Mouse (Mus musculus) embryonic facial prominence, embryonic 11.5 days (tissue): ENCODE data around the gene Anp32e. TPM values are rescaled to one million over a fixed set of nuclear protein-coding genes. Genes with fewer than 3 reads are reported as not detected.

ENCODE experiments used
- ATAC-seq: fragments of 200-750 bp; cut with Nextera tagmentation; replicated peaks from 2 replicates; pipeline ENCODE4 v1.8.0; 2017; ENCODE audit warnings: low read depth; ENCODE audit not compliant: insufficient number of reproducible peaks, low FRiP score, low TSS enrichment
- DNase-seq: peaks from one replicate; pipeline ENCODE4 v3.0.0-alpha.2; 2015; ENCODE audit warnings: low spot score
- H3K27ac ChIP-seq: fragments of 300-500 bp; sonication (generic); replicated peaks from 2 replicates; pipeline ENCODE4 v1.5.1; 2014; ENCODE audit warnings: mild to moderate bottlenecking, low read depth, low read length, control low read depth
- H3K27me3 ChIP-seq: fragments of 300-500 bp; sonication (generic); 2 replicates; pipeline ENCODE4 v1.6.1; 2014; ENCODE audit warnings: mild to moderate bottlenecking, low read length, moderate library complexity, mixed read lengths; ENCODE audit not compliant: control insufficient read depth, insufficient read depth
- H3K36me3 ChIP-seq: fragments of 300-500 bp; sonication (generic); replicated peaks from 2 replicates; pipeline ENCODE4 v1.6.1; 2014; ENCODE audit warnings: low read depth, mild to moderate bottlenecking, low read length, moderate library complexity, mixed read lengths; ENCODE audit not compliant: control insufficient read depth, insufficient read depth
- H3K4me1 ChIP-seq: fragments of 300-500 bp; sonication (generic); 2 replicates; pipeline ENCODE4 v1.6.1; 2014; ENCODE audit warnings: low read length, mixed read lengths; ENCODE audit not compliant: control insufficient read depth, insufficient read depth
- H3K4me2 ChIP-seq: fragments of 300-500 bp; sonication (generic); 2 replicates; pipeline ENCODE4 v1.6.1; 2014; ENCODE audit warnings: low read depth, mild to moderate bottlenecking, control low read depth, low read length, moderate library complexity
- H3K4me3 ChIP-seq: fragments of 300-500 bp; sonication (generic); 2 replicates; pipeline ENCODE4 v1.5.1; 2014; ENCODE audit warnings: low read depth, low read length, control low read depth
- H3K9ac ChIP-seq: fragments of 300-500 bp; sonication (generic); replicated peaks from 2 replicates; pipeline ENCODE4 v1.6.1; 2014; ENCODE audit warnings: mild to moderate bottlenecking, control low read depth, low read length
- H3K9me3 ChIP-seq: fragments of 300-500 bp; sonication (generic); replicated peaks from 2 replicates; pipeline ENCODE4 v1.6.1; 2016; ENCODE audit warnings: mild to moderate bottlenecking, low read length, inconsistent platforms, mixed read lengths; ENCODE audit not compliant: control insufficient read depth
- WGBS: fragments of 180-500 bp; shearing (Covaris S2); extraction: QIAGEN DNeasy Blood & Tissue Kit; methylation state at CpG from one replicate; pipeline ENCODE4 v1.1.7; 2014; 5-methylcytosine and 5-hydroxymethylcytosine counted together
- polyA plus RNA-seq: library from polyadenylated mRNA; unstranded; fragments of >200 nt; fragmentation: Nextera tagmentation; extraction: Ambion mirVana; gene quantifications from 2 replicates; pipeline ENCODE4 v1.2.1, GENCODE M21; 2014

Anp32e gene
- polyA plus RNA-seq, 1 experiment from 2014 or later = 128 TPM

- H3K4me1 ChIP-seq = peaks cover 9% of the 10 kb centered on the region; the same call in 1 of the 2 replicates
Observed at GRCm38 (mm10) chr3:95993881-95994280, 64.8 kb downstream of the Anp32e start.

GRCm38 (mm10) chr3:95994381-95994846, 65.4 kb downstream of the Anp32e start:
- Histone ChIP-seq H3K4me3 (peak overlapping the region; percentile 83), H3K4me1 (peaks cover 9% of the 10 kb centered on the region; the same call in 1 of the 2 replicates), H3K27ac (peak overlapping the region; percentile 99; the same call in 1 of the 2 replicates), H3K27me3 (no peaks in the 10 kb centered on the region), H3K36me3 (peaks cover 14% of the 10 kb centered on the region), H3K4me2 (peak overlapping the region; percentile 87), H3K9ac (peak overlapping the region; percentile 99), H3K9me3 (no peaks in the 10 kb centered on the region)
- DNase-seq (no peak), ATAC-seq (no peak)
- WGBS = 9% methylated on average over 6 of the region's 6 CpGs

More at GRCm38 (mm10) chr3:95993881-95994280, 64.8 kb downstream of the Anp32e start:
- peak overlapping the region; percentile 87 for H3K4me2 ChIP-seq
- no peak for DNase-seq
- peak overlapping the region; percentile 83 for H3K4me3 ChIP-seq
- no peaks in the 10 kb centered on the region for H3K27me3 ChIP-seq
- WGBS = 19% methylated on average over 4 of the region's 4 CpGs
- H3K9ac ChIP-seq = peak overlapping the region; percentile 99
- peaks cover 19% of the 10 kb centered on the region for H3K36me3 ChIP-seq
- peak overlapping the region; percentile 41 for H3K27ac ChIP-seq
- no peak for ATAC-seq
- no peaks in the 10 kb centered on the region for H3K9me3 ChIP-seq

GRCm38 (mm10) chr3:95994975-95995801, 66.1 kb downstream of the Anp32e start:
- WGBS = under 1% methylated on average over 39 of the region's 51 CpGs
- Histone ChIP-seq H3K36me3 (peaks cover 8% of the 10 kb centered on the region), H3K27ac (peak overlapping the region; percentile 99), H3K9me3 (no peaks in the 10 kb centered on the region), H3K9ac (peak overlapping the region; percentile 99), H3K4me3 (peak overlapping the region; percentile 83), H3K4me2 (peak overlapping the region; percentile 87), H3K27me3 (no peaks in the 10 kb centered on the region), H3K4me1 (peaks cover 9% of the 10 kb centered on the region; the same call in 1 of the 2 replicates)
- DNase-seq = peak; percentile 67
- peak; percentile 60; the same call in 1 of the 2 replicates for ATAC-seq

- no peaks in the 10 kb centered on the region for H3K9me3 ChIP-seq
- H3K27me3 ChIP-seq = no peaks in the 10 kb centered on the region
- peak within 1 kb of the TSS; percentile 87 for H3K4me2 ChIP-seq
- ATAC-seq (peak; percentile 37), DNase-seq (peak; percentile 70)
- peaks cover 5% of the 10 kb centered on the region for H3K36me3 ChIP-seq
- peaks cover 9% of the 10 kb centered on the region; the same call in 1 of the 2 replicates for H3K4me1 ChIP-seq
- H3K4me3 ChIP-seq = peak within 1 kb of the TSS; percentile 83
- WGBS = under 1% methylated on average over 66 of the region's 84 CpGs
- peak within 1 kb of the TSS; percentile 99 for H3K27ac ChIP-seq
- H3K9ac ChIP-seq = peak within 1 kb of the TSS; percentile 99
Observed at GRCm38 (mm10) chr3:95995802-95996428, 66.9 kb downstream of the Anp32e start, which contains the start of gene Plekho1. Gene Plekho1, minus strand, starts transcription at chr3:95996001.

- 6% methylated on average over 6 of the region's 6 CpGs for WGBS
- peak overlapping the region; percentile 99 for H3K9ac ChIP-seq
- peaks cover 9% of the 10 kb centered on the region; the same call in 1 of the 2 replicates for H3K4me1 ChIP-seq
Observed at GRCm38 (mm10) chr3:95996451-95997073, 67.5 kb downstream of the Anp32e start.

More at GRCm38 (mm10) chr3:95996451-95997073, 67.5 kb downstream of the Anp32e start:
- H3K4me3 ChIP-seq = peak overlapping the region; percentile 83
- ATAC-seq (no peak), DNase-seq (peak; percentile 38)
- H3K27ac ChIP-seq = peak overlapping the region; percentile 99
- H3K36me3 ChIP-seq = peaks cover 2% of the 10 kb centered on the region; the same call in 1 of the 2 replicates
- H3K4me2 ChIP-seq = peak overlapping the region; percentile 87
- H3K9me3 ChIP-seq = no peaks in the 10 kb centered on the region
- H3K27me3 ChIP-seq = no peaks in the 10 kb centered on the region

Other genes starting within 250 kb of the Anp32e start
- gene Adamtsl4, start 241.3 kb upstream of the Anp32e start, polyA plus RNA-seq = 0.55 and 0.71 TPM in 2 replicates
- gene Ecm1, start 189.7 kb upstream of the Anp32e start, polyA plus RNA-seq = 5.1 and 6.1 TPM in 2 replicates
- 47.7 and 53.1 TPM in 2 replicates for gene Tars2, start 169.0 kb upstream of the Anp32e start, polyA plus RNA-seq
- 21.5 and 24.4 TPM in 2 replicates for gene Rprd2, start 110.4 kb upstream of the Anp32e start, polyA plus RNA-seq
- 69.4 and 70.6 TPM in 2 replicates for gene Prpf3, start 73.4 kb upstream of the Anp32e start, polyA plus RNA-seq
- 331 and 337 TPM in 2 replicates for gene Mrps21, start 57.7 kb upstream of the Anp32e start, polyA plus RNA-seq
- gene Ciart, start 47.0 kb upstream of the Anp32e start, polyA plus RNA-seq = 6.3 and 7.7 TPM in 2 replicates
- 7.8 and 10.2 TPM in 2 replicates for gene BC028528, start 37.2 kb upstream of the Anp32e start, polyA plus RNA-seq
- gene Aph1a, start 35.3 kb upstream of the Anp32e start, polyA plus RNA-seq = 31.8 and 33.3 TPM in 2 replicates
- 67.8 and 80.0 TPM in 2 replicates for gene Car14, start 24.6 kb upstream of the Anp32e start, polyA plus RNA-seq
- 63.1 and 64.8 TPM in 2 replicates for gene Plekho1, start 66.8 kb downstream of the Anp32e start, polyA plus RNA-seq
- 20.7 and 21.3 TPM in 2 replicates for gene Vps45, start 129.2 kb downstream of the Anp32e start, polyA plus RNA-seq
- 10.7 and 12.1 TPM in 2 replicates for gene Otud7b, start 175.3 kb downstream of the Anp32e start, polyA plus RNA-seq
- gene Mtmr11, start 232.8 kb downstream of the Anp32e start, polyA plus RNA-seq = 25.0 and 28.4 TPM in 2 replicates
- gene Sf3b4, start 243.1 kb downstream of the Anp32e start, polyA plus RNA-seq = 212 and 232 TPM in 2 replicates